Mouse (Mus musculus) erythroblast, embryonic 14.5 days (primary cell): ENCODE data around the gene Rbms3. TPM values are rescaled to one million over a fixed set of nuclear protein-coding genes. Genes with fewer than 3 reads are reported as not detected.

Source experiments
- H3K27me3 ChIP-seq: 2 replicates; pipeline ENCODE4 v1.6.1; 2012; ENCODE audit warnings: inconsistent platforms; ENCODE audit not compliant: control insufficient read depth
- H3K36me3 ChIP-seq: 2 replicates; pipeline ENCODE4 v1.6.1; 2012; ENCODE audit warnings: mild to moderate bottlenecking, inconsistent platforms; ENCODE audit not compliant: control insufficient read depth
- H3K4me1 ChIP-seq: 2 replicates; pipeline ENCODE4 v1.6.1; 2012; ENCODE audit warnings: inconsistent platforms; ENCODE audit not compliant: control insufficient read depth
- H3K4me3 ChIP-seq: replicated peaks from 2 replicates; pipeline ENCODE3; 2012; ENCODE audit warnings: moderate library complexity, mild to moderate bottlenecking, inconsistent platforms
- H3K9me3 ChIP-seq: 2 replicates; pipeline ENCODE4 v1.6.1; 2012; ENCODE audit warnings: low read length, inconsistent platforms, mixed read lengths; ENCODE audit not compliant: control insufficient read depth
- GATA1 ChIP-seq: IDR thresholded peaks from 2 replicates; pipeline ENCODE4 v1.6.1; 2012; ENCODE audit warnings: low read length, inconsistent platforms, mixed read lengths
- TAL1 ChIP-seq: IDR thresholded peaks from 3 replicates; pipeline ENCODE4 v1.6.1; 2012; ENCODE audit warnings: low read length, inconsistent platforms, mixed read lengths
- polyA plus RNA-seq: library from polyadenylated mRNA; stranded (reverse); fragments of >175 nt; gene quantifications from 2 replicates; pipeline ENCODE4 v1.2.3, GENCODE M21; 2012

The Rbms3 gene
- polyA plus RNA-seq, 1 experiment, result not detected

DNA sequence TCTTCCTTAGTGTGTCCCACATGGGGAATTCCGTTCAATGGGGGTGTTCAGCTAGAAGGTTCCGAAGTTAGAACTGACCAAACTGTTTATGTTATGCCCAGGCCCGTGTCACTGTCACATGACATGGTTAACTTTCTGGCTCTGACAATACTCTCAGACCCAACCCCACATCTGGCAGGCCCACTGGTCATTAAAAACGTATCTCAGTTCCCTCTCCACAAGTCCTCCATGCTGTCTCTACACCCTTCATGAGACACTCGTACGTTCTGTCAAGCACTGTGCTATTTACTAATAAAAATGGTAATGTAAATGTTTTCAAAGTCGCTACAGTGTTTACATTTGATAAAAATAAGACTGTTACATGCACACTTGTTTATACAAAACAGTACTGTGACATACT, 837.9 kb downstream of the Rbms3 start:
- Histone ChIP-seq H3K4me3 (no peak overlapping the region), H3K9me3 (no peaks in the 10 kb centered on the region)

GRCm38 (mm10) chr9:116786136-116787046, 843.3 kb downstream of the Rbms3 start:
- no peaks in the 10 kb centered on the region for H3K9me3 ChIP-seq
- TF ChIP-seq TAL1, result no peak
- no peak for TF ChIP-seq GATA1
- H3K36me3 ChIP-seq, result no peaks in the 10 kb centered on the region
- H3K4me3 ChIP-seq, result no peak overlapping the region
- no peaks in the 10 kb centered on the region for H3K4me1 ChIP-seq
- no peaks in the 10 kb centered on the region for H3K27me3 ChIP-seq

More for the DNA sequence above, 837.9 kb downstream of the Rbms3 start:
- Histone ChIP-seq H3K4me1 (no peaks in the 10 kb centered on the region), H3K27me3 (no peaks in the 10 kb centered on the region), H3K36me3 (no peaks in the 10 kb centered on the region)
- no peak for TF ChIP-seq TAL1
- no peak for TF ChIP-seq GATA1

GRCm38 (mm10) chr9:116771820-116772219, 857.9 kb downstream of the Rbms3 start:
- Histone ChIP-seq H3K4me3 (no peak overlapping the region), H3K4me1 (no peaks in the 10 kb centered on the region; the same call in 1 of the 2 replicates), H3K9me3 (no peaks in the 10 kb centered on the region), H3K27me3 (no peaks in the 10 kb centered on the region), H3K36me3 (no peaks in the 10 kb centered on the region)
- TF ChIP-seq GATA1 (no peak), TAL1 (no peak)

GRCm38 (mm10) chr9:116769358-116770054, 860.2 kb downstream of the Rbms3 start:
- no peaks in the 10 kb centered on the region for H3K36me3 ChIP-seq
- no peaks in the 10 kb centered on the region for H3K27me3 ChIP-seq
- H3K4me1 ChIP-seq, result no peaks in the 10 kb centered on the region; the same call in 1 of the 2 replicates
- no peak for TF ChIP-seq TAL1
- no peak for TF ChIP-seq GATA1
- no peaks in the 10 kb centered on the region for H3K9me3 ChIP-seq
- no peak overlapping the region for H3K4me3 ChIP-seq

- no peak for TF ChIP-seq GATA1
- TF ChIP-seq TAL1, result no peak
- H3K9me3 ChIP-seq, result no peaks in the 10 kb centered on the region
- no peaks in the 10 kb centered on the region for H3K4me1 ChIP-seq
- no peak overlapping the region for H3K4me3 ChIP-seq
- no peaks in the 10 kb centered on the region for H3K27me3 ChIP-seq
- no peaks in the 10 kb centered on the region for H3K36me3 ChIP-seq
Measured at GRCm38 (mm10) chr9:116762395-116763025, 867.2 kb downstream of the Rbms3 start.

GRCm38 (mm10) chr9:116748857-116749584, 880.7 kb downstream of the Rbms3 start:
- Histone ChIP-seq H3K27me3 (no peaks in the 10 kb centered on the region), H3K36me3 (no peaks in the 10 kb centered on the region), H3K9me3 (no peaks in the 10 kb centered on the region), H3K4me3 (no peak overlapping the region), H3K4me1 (no peaks in the 10 kb centered on the region)
- no peak for TF ChIP-seq TAL1
- no peak for TF ChIP-seq GATA1

DNA sequence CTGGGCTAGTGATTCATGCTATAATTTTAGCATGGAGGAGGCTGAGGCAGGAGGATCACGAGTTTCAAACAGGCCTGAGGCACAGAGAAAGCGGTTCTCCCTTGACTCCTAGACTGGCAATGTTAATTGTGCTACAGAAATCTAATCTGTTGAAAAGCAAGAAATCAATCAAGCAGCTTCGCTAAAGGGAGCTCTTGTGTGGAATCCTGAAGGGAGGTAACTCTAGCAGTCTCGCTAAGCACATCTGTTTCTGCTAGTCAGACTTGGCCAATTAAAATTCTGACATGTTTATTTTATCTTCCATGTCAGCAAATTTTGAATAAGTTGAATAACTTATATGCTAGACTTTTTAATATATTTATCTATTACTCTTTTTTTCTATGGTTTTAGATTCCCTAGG, 881.4 kb downstream of the Rbms3 start:
- Histone ChIP-seq H3K9me3 (no peaks in the 10 kb centered on the region), H3K27me3 (no peaks in the 10 kb centered on the region), H3K4me3 (no peak overlapping the region), H3K4me1 (no peaks in the 10 kb centered on the region), H3K36me3 (no peaks in the 10 kb centered on the region)
- no peak for TF ChIP-seq TAL1
- TF ChIP-seq GATA1, result no peak

DNA sequence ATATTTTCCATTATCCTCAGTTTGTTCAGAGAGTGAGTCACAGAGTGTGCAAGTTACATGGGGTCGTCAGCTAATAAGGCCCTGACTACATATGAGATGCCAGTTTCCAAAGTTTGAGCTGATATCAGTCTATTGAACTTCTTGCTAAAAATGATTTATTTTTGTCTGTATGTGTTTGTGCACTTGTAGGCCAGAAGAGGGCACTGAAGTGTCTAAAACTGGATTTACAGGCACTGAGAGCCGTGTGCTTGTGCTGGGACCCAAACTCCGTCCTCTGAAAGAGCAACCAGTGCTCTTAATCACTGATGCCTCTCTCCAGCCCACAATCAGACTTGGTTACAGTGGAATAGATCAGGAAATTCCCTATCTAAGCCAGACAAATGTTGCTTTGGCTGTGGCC, 882.8 kb downstream of the Rbms3 start:
- H3K27me3 ChIP-seq, result no peaks in the 10 kb centered on the region
- no peak overlapping the region for H3K4me3 ChIP-seq
- no peaks in the 10 kb centered on the region for H3K4me1 ChIP-seq
- no peaks in the 10 kb centered on the region for H3K36me3 ChIP-seq
- no peak for TF ChIP-seq GATA1
- no peak for TF ChIP-seq TAL1
- peaks cover 2% of the 10 kb centered on the region; the same call in 1 of the 2 replicates for H3K9me3 ChIP-seq
